In genomic region chr3:88296110-88296560, GRCm38 (mm10) we compare ENCODE assay signal across 8 mouse cellular contexts. TPM values are rescaled to one million over a fixed set of nuclear protein-coding genes. Genes with fewer than 3 reads are reported as not detected.
DNase-seq lines count a peak whose midpoint lies in the region; ATAC-seq lines count a peak whose summit lies in the region.

No protein-coding gene starts in this region.

- H3K4me1 ChIP-seq in heart, embryonic 11.5 days (ENCODE audit: control insufficient read depth, insufficient read depth, low read length) = peaks cover 8% of the 10 kb centered on the region
- H3K4me1 ChIP-seq in liver, embryonic 11.5 days (replicated peaks; ENCODE audit: control insufficient read depth, insufficient read depth, low read length) = peaks cover 17% of the 10 kb centered on the region

- 1% methylated on average over 12 of the region's 12 CpGs for WGBS in heart, embryonic 11.5 days (ENCODE audit: insufficient replicate concordance)
- 2% methylated on average over 12 of the region's 12 CpGs for WGBS in liver, embryonic 11.5 days

- H3K27ac ChIP-seq in heart, embryonic 11.5 days (ENCODE audit: low read depth, low read length) = peak overlapping the region; percentile 96
- peak overlapping the region; percentile 88 for H3K27ac ChIP-seq in liver, embryonic 11.5 days (ENCODE audit: low read depth, low read length)

- peak overlapping the region; percentile 81 for H3K4me3 ChIP-seq in heart, embryonic 11.5 days (ENCODE audit: low read depth, low read length)
- H3K4me3 ChIP-seq in liver, embryonic 11.5 days (ENCODE audit: low read depth, low read length) = peak overlapping the region; percentile 81

- H3K27me3 ChIP-seq in heart, embryonic 11.5 days (ENCODE audit: control insufficient read depth, insufficient read depth, low read length) = no peaks in the 10 kb centered on the region
- H3K27me3 ChIP-seq in liver, embryonic 11.5 days (replicated peaks; ENCODE audit: control insufficient read depth, insufficient read depth, low read length) = no peaks in the 10 kb centered on the region

- H3K36me3 ChIP-seq in heart, embryonic 11.5 days (ENCODE audit: control insufficient read depth, insufficient read depth, low read length) = peaks cover 9% of the 10 kb centered on the region
- peaks cover 20% of the 10 kb centered on the region for H3K36me3 ChIP-seq in liver, embryonic 11.5 days (ENCODE audit: control insufficient read depth, insufficient read depth, low read length)

- no peak for DNase-seq in heart, adult 11 months
- DNase-seq in thymus, postnatal 4 days = peak; percentile 37
- DNase-seq in thymus, postnatal 0 days (ENCODE audit: low spot score) = no peak
- DNase-seq in liver, embryonic 11.5 days (ENCODE audit: low spot score) = no peak
- DNase-seq in urinary bladder, postnatal 36 days (ENCODE audit: low spot score in 2 of 2) = no peak
- no peak for DNase-seq in adrenal gland, adult 18-20 months (ENCODE audit: low spot score in 2 of 2)
- no peak for DNase-seq in gastrocnemius, postnatal 10 days

- peak overlapping the region; percentile 71 for H3K4me2 ChIP-seq in heart, embryonic 11.5 days
- peak overlapping the region; percentile 67 for H3K4me2 ChIP-seq in liver, embryonic 11.5 days

- H3K9ac ChIP-seq in heart, embryonic 11.5 days (ENCODE audit: low read depth, low read length) = peak overlapping the region; percentile 80
- H3K9ac ChIP-seq in liver, embryonic 11.5 days (ENCODE audit: low read depth, low read length) = peak overlapping the region; percentile 92

- ATAC-seq in heart, embryonic 11.5 days (replicated peaks; ENCODE audit: insufficient number of reproducible peaks, low FRiP score, low TSS enrichment) = no peak
- 0 out of 2 replicates have a peak, but pooled peaks have one; percentile 11 for ATAC-seq in liver, embryonic 11.5 days (replicated peaks; ENCODE audit: low FRiP score)

- no peaks in the 10 kb centered on the region for H3K9me3 ChIP-seq in heart, embryonic 11.5 days (replicated peaks; ENCODE audit: control insufficient read depth, low read length)
- no peaks in the 10 kb centered on the region for H3K9me3 ChIP-seq in liver, embryonic 11.5 days (ENCODE audit: control insufficient read depth, low read length)

RNA-seq across cellular contexts. Expression of gene Tsacc, which starts 0.7 kb away (rescaled TPM):
- 12.8 and 14.9 TPM in 2 replicates for polyA plus RNA-seq in heart, embryonic 11.5 days (2014; fragmentation: Nextera tagmentation; extraction: Ambion mirVana)
- 15.6 and 16.2 TPM in 2 replicates for polyA plus RNA-seq in thymus, postnatal 0 days (2015; fragmentation: Nextera tagmentation; extraction: Ambion mirVana)
- polyA plus RNA-seq in liver, embryonic 11.5 days (2014; fragmentation: Nextera tagmentation; extraction: Ambion mirVana) = 14.0 and 17.7 TPM in 2 replicates
- total RNA-seq in adrenal gland, adult 18-20 months (2021) = 1 to 10 TPM; 8.1 to 9.6 TPM
- 1 to 10 TPM; 8.7 to 9.5 TPM for total RNA-seq in gastrocnemius, postnatal 10 days (2021)

RNA-seq across cellular contexts. Expression of gene Cct3, which starts 0.8 kb away (rescaled TPM):
- 491 and 516 TPM in 2 replicates for polyA plus RNA-seq in heart, embryonic 11.5 days (2014; fragmentation: Nextera tagmentation; extraction: Ambion mirVana)
- polyA plus RNA-seq in thymus, postnatal 0 days (2015; fragmentation: Nextera tagmentation; extraction: Ambion mirVana) = 401 and 428 TPM in 2 replicates
- 694 and 747 TPM in 2 replicates for polyA plus RNA-seq in liver, embryonic 11.5 days (2014; fragmentation: Nextera tagmentation; extraction: Ambion mirVana)
- total RNA-seq in adrenal gland, adult 18-20 months (2021) = 100 to 1,000 TPM; 343 to 351 TPM
- total RNA-seq in gastrocnemius, postnatal 10 days (2021) = 100 to 1,000 TPM; 177 to 190 TPM

RNA-seq across cellular contexts. Expression of gene Gm38392, which starts 9.1 kb away (rescaled TPM):
- 0.31 TPM in 1 of 2 replicates, not detected in the other for polyA plus RNA-seq in heart, embryonic 11.5 days (2014; fragmentation: Nextera tagmentation; extraction: Ambion mirVana)
- polyA plus RNA-seq in thymus, postnatal 0 days (2015; fragmentation: Nextera tagmentation; extraction: Ambion mirVana) = 0.33 TPM in 1 of 2 replicates, not detected in the other
- polyA plus RNA-seq in liver, embryonic 11.5 days (2014; fragmentation: Nextera tagmentation; extraction: Ambion mirVana) = 0.31 and 1.4 TPM in 2 replicates
- total RNA-seq in adrenal gland, adult 18-20 months (2021) = 1 to 10 TPM in 1 of 2 experiments, under 1 TPM in 1; 0.58 to 1.0 TPM
- under 1 TPM; 0.47 to 0.72 TPM for total RNA-seq in gastrocnemius, postnatal 10 days (2021)

RNA-seq across cellular contexts. Expression of gene Glmp, which starts 28.7 kb away (rescaled TPM):
- polyA plus RNA-seq in heart, embryonic 11.5 days (2014; fragmentation: Nextera tagmentation; extraction: Ambion mirVana) = 106 and 118 TPM in 2 replicates
- 209 and 236 TPM in 2 replicates for polyA plus RNA-seq in thymus, postnatal 0 days (2015; fragmentation: Nextera tagmentation; extraction: Ambion mirVana)
- 111 and 113 TPM in 2 replicates for polyA plus RNA-seq in liver, embryonic 11.5 days (2014; fragmentation: Nextera tagmentation; extraction: Ambion mirVana)
- 100 to 1,000 TPM; 183 to 220 TPM for total RNA-seq in adrenal gland, adult 18-20 months (2021)
- total RNA-seq in gastrocnemius, postnatal 10 days (2021) = 10 to 100 TPM; 48.2 to 52.1 TPM

RNA-seq across cellular contexts. Expression of gene Tmem79, which starts 39.8 kb away (rescaled TPM):
- polyA plus RNA-seq in heart, embryonic 11.5 days (2014; fragmentation: Nextera tagmentation; extraction: Ambion mirVana) = 1.3 TPM in 2 replicates
- 3.0 and 4.1 TPM in 2 replicates for polyA plus RNA-seq in thymus, postnatal 0 days (2015; fragmentation: Nextera tagmentation; extraction: Ambion mirVana)
- 2.0 TPM in 2 replicates for polyA plus RNA-seq in liver, embryonic 11.5 days (2014; fragmentation: Nextera tagmentation; extraction: Ambion mirVana)
- 10 to 100 TPM; 10.3 to 37.6 TPM for total RNA-seq in adrenal gland, adult 18-20 months (2021)
- total RNA-seq in gastrocnemius, postnatal 10 days (2021) = 1 to 10 TPM; 1.1 to 1.2 TPM
